Mouse (Mus musculus) adrenal gland, adult 18-20 months (tissue): ENCODE results near the gene 2610528A11Rik. TPM values are rescaled to one million over a fixed set of nuclear protein-coding genes. Genes with fewer than 3 reads are reported as not detected.

Source experiments
- DNase-seq, 2 experiments: peaks; one replicate each; pipeline ENCODE4 v3.0.0; 2021 to 2022; ENCODE audit warnings: low spot score in 2 of 2
- total RNA-seq, 2 experiments: library from RNA; stranded (reverse); gene quantifications; 1 replicate in 1 of 2; 2 replicates in 1 of 2; pipeline ENCODE4 v1.2.3; 2021

Gene 2610528A11Rik
- total RNA-seq, 2 experiments from 2014 or later = 0.83 TPM; not detected in 1

GRCm38 (mm10) chr14:37095556-37095955 is 18.3 kb downstream of the 2610528A11Rik start:
- no peak for DNase-seq

GRCm38 (mm10) chr14:37094436-37094835 is 19.4 kb downstream of the 2610528A11Rik start:
- no peak for DNase-seq

GRCm38 (mm10) chr14:37083755-37084154 is 30.1 kb downstream of the 2610528A11Rik start:
- no peak for DNase-seq

- DNase-seq = no peak
Observed at GRCm38 (mm10) chr14:37080724-37081123, 33.1 kb downstream of the 2610528A11Rik start.

- peak; percentile 46 to 53 for DNase-seq
Observed at GRCm38 (mm10) chr14:37068516-37068915, 45.3 kb downstream of the 2610528A11Rik start.

- DNase-seq = no peak
Observed at GRCm38 (mm10) chr14:37067629-37068028, 46.2 kb downstream of the 2610528A11Rik start, which contains the start of gene Lrit2. Gene Lrit2 (plus strand): TSS chr14:37067929.

GRCm38 (mm10) chr14:37066636-37067035 is 47.2 kb downstream of the 2610528A11Rik start:
- no peak for DNase-seq

GRCm38 (mm10) chr14:37064849-37065248 is 49.0 kb downstream of the 2610528A11Rik start:
- DNase-seq = no peak

Other genes with a start within 250 kb of the 2610528A11Rik start
- gene Ccser2, start 145.2 kb downstream of the 2610528A11Rik start, total RNA-seq = 10 to 100 TPM; 28.4 to 45.5 TPM
- not detected for gene Rgr, start 65.1 kb downstream of the 2610528A11Rik start, total RNA-seq
- not detected for gene Lrit1, start 59.2 kb downstream of the 2610528A11Rik start, total RNA-seq
- gene Lrit2, start 46.1 kb downstream of the 2610528A11Rik start, total RNA-seq = not detected
- gene Cdhr1, start 15.7 kb downstream of the 2610528A11Rik start, total RNA-seq = not detected
- 100 to 1,000 TPM; 776 to 801 TPM for gene Ghitm, start 21.2 kb upstream of the 2610528A11Rik start, total RNA-seq